Mouse (Mus musculus) right cerebral cortex, postnatal 36 days (tissue): ENCODE measurements around the gene Gm42421.
A peak's percentile ranks its signal among the peaks of the same experiment; 100 is the strongest.

Experiments
- DNase-seq, 2 experiments: peaks; one replicate each; pipeline ENCODE4 v3.0.0; 2022; ENCODE audit warnings: low spot score in 2 of 2, mixed read lengths in 1 of 2

Gene Gm42421

GRCm38 (mm10) chr5:143927875-143928274 is at the start of gene Gm42421:
Gene Gm42421 (plus strand): TSS chr5:143928175.
- no peak for DNase-seq

- DNase-seq: no peak
These were observed 42.7 kb upstream of the Gm42421 start for GRCm38 (mm10) chr5:143885274-143885673.

- DNase-seq: no peak
These were observed 37.2 kb upstream of the Gm42421 start for GRCm38 (mm10) chr5:143890741-143891140.

- DNase-seq: no peak
These were observed 35.6 kb upstream of the Gm42421 start for GRCm38 (mm10) chr5:143892255-143892886.

- DNase-seq: no peak
These were observed 34.6 kb upstream of the Gm42421 start for GRCm38 (mm10) chr5:143893396-143893795.

GRCm38 (mm10) chr5:143897635-143898330 is 30.2 kb upstream of the Gm42421 start, which contains the start of gene Ankrd61:
Gene Ankrd61 (minus strand): TSS chr5:143897685.
- no peak for DNase-seq

GRCm38 (mm10) chr5:143902111-143902510 is 25.9 kb upstream of the Gm42421 start:
- DNase-seq: peak in 1 of 2 experiments; percentile 16

- no peak for DNase-seq
These were observed 24.2 kb upstream of the Gm42421 start for GRCm38 (mm10) chr5:143903813-143904212.

GRCm38 (mm10) chr5:143906429-143906828 is 21.5 kb upstream of the Gm42421 start:
- DNase-seq: no peak

- DNase-seq: no peak
These were observed 19.0 kb upstream of the Gm42421 start for GRCm38 (mm10) chr5:143908926-143909325.

GRCm38 (mm10) chr5:143909417-143910400 is 18.3 kb upstream of the Gm42421 start, which contains the start of the genes Aimp2 and Pms2:
Gene Aimp2 (minus strand): TSS chr5:143909847.
Gene Pms2 (plus strand): TSS chr5:143909964.
- DNase-seq: peak; percentile 96 to 99

GRCm38 (mm10) chr5:143916221-143916620 is 11.8 kb upstream of the Gm42421 start:
- DNase-seq: no peak

GRCm38 (mm10) chr5:143917418-143917817 is 10.6 kb upstream of the Gm42421 start:
- no peak for DNase-seq

GRCm38 (mm10) chr5:143918120-143918519 is 9.9 kb upstream of the Gm42421 start:
- no peak for DNase-seq

- no peak for DNase-seq
These were observed 3.1 kb upstream of the Gm42421 start for GRCm38 (mm10) chr5:143924781-143925452.

- DNase-seq: no peak
These were observed 1.3 kb downstream of the Gm42421 start for GRCm38 (mm10) chr5:143929291-143929690.

- DNase-seq: no peak
These were observed 2.7 kb downstream of the Gm42421 start for GRCm38 (mm10) chr5:143930656-143931055.

GRCm38 (mm10) chr5:143931863-143932580 is 4.0 kb downstream of the Gm42421 start:
- DNase-seq: no peak

GRCm38 (mm10) chr5:143932831-143933230 is 4.9 kb downstream of the Gm42421 start, which contains the start of gene Rsph10b:
Gene Rsph10b (plus strand): TSS chr5:143933035.
- DNase-seq: no peak

- no peak for DNase-seq
These were observed 5.4 kb downstream of the Gm42421 start for GRCm38 (mm10) chr5:143933414-143933813.

- no peak for DNase-seq
These were observed 5.9 kb downstream of the Gm42421 start for GRCm38 (mm10) chr5:143933875-143934274.
